Mouse (Mus musculus): ENCODE measurements around the gene Gm4756. TPM values are rescaled to one million over a fixed set of nuclear protein-coding genes. Genes with fewer than 3 reads are reported as not detected.
A peak's percentile ranks its signal among the peaks of the same experiment; 100 is the strongest.

Gm4756 gene
- polyA plus RNA-seq, 1 experiment from 2014 or later: 0.10 TPM

DNA sequence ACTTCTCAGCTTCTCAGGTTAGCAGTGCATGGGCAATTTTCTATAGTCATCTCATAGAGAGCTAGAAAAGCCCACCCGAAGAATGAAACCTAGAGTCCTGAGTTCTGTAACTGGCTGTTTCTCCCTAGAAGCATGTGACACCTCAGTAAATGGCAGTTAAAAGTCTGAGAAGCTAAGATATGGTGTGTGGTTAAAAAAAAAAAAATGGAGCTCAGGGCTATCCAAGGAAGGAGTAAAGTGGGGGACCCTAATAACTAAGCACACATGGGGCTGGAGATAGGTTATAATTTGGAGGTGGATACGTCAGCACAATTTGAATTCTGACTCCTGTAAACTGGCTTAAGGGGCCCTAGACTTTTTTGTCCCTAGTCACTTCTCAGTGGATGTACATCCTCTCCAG lies 66.4 kb downstream of the Gm4756 start:
- in situ Hi-C loops (cut with MboI; ENCODE audit: low pct_unique_long_range_greater_than_20kb): no loop called here

DNA sequence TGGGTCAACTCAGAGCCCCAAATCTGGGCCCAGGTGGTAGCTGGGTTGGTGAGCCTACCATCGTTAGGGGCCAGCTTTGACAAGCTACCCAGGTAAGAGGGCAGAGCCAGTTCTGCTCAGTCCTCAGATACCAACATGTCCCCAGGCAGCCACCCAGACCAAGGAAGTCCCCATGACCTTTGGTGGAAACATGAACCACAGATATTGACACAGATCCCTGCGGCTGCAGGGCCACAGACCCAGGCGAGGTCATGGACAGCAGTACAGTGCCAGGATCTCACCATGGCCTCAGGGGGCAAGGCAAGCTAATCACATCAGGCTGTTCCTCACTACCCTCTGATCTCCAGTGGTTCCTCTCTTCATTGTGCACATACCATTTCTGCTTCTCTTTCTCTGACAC lies 67.4 kb downstream of the Gm4756 start:
- DNase-seq (ENCODE audit: low read depth, low spot score): no peak
- POLR2A ChIA-PET: interaction anchor here (0.6 kb wide), 1 partner anchor 40 kb away, joined by 9 read pairs; no protein-coding TSS in a partner anchor
- CTCF ChIA-PET: no interaction called here
- ATAC-seq: no peak
- in situ Hi-C loops (cut with MboI; ENCODE audit: low pct_unique_long_range_greater_than_20kb): no loop called here
- H3K27me3 ChIP-seq: no peaks in the 10 kb centered on the region
- no peak for TF ChIP-seq CTCF (IDR thresholded peaks at IDR 0.05)

More for the DNA sequence above, 66.4 kb downstream of the Gm4756 start:
- POLR2A ChIA-PET: no interaction called here
- no peak for TF ChIP-seq CTCF (IDR thresholded peaks at IDR 0.05)
- no peak for ATAC-seq
- no peaks in the 10 kb centered on the region for H3K27me3 ChIP-seq
- CTCF ChIA-PET: no interaction called here
- no peak for DNase-seq (ENCODE audit: low read depth, low spot score)

DNA sequence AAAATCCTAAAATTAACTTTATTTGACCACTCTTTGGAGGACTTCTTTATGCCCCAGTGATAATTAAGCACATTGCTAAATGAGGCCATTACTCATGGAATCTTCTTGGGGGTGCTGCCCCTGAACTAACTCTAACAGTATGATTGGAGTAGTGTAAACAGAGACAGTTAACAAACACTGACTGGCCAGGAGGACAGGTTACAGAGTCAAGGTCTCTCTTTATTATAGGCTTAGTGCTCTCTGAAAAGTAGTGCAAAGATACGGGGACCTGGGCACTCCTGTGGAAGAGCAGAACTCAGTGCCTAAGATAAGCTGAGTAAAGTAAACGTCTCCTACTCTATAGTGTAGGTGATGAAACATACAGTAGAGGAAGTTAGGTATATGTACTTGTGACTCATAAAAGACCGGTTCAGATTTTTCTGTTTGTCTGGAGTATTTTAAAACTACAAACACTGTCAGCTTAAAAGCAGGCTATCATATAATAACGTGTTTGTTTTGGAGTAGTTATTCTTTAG lies 85.1 kb downstream of the Gm4756 start:
- in situ Hi-C loops (cut with MboI; ENCODE audit: low pct_unique_long_range_greater_than_20kb): no loop called here
- no peak for ATAC-seq
- POLR2A ChIA-PET: no interaction called here
- no peak for TF ChIP-seq CTCF (IDR thresholded peaks at IDR 0.05)
- DNase-seq (ENCODE audit: low read depth, low spot score): no peak
- CTCF ChIA-PET: no interaction called here
- no peaks in the 10 kb centered on the region for H3K27me3 ChIP-seq

DNA sequence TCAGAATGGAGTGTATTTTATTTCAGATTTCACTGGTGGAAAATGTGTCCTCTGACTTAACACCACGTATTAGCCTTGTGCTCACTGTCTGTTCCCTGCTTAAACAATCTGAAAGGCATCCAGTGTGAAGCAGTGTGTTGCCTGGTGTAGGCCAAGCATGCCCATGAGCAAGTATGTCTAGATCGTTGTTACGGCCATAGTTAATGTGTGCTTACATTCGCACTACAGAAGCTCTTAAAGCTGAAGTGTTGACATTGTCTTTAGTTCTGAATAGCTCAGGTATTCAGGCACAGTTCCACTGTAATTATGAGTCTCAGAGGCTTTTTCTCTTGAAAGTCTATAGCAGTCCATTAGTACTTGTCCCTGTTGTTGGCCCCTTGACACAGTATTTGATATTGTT lies 95.1 kb downstream of the Gm4756 start:
- in situ Hi-C loops (cut with MboI; ENCODE audit: low pct_unique_long_range_greater_than_20kb): no loop called here
- DNase-seq (ENCODE audit: low read depth, low spot score) (no peak), ATAC-seq (no peak)
- POLR2A ChIA-PET: no interaction called here
- H3K27me3 ChIP-seq: no peaks in the 10 kb centered on the region
- CTCF ChIA-PET: no interaction called here
- no peak for TF ChIP-seq CTCF (IDR thresholded peaks at IDR 0.05)

DNA sequence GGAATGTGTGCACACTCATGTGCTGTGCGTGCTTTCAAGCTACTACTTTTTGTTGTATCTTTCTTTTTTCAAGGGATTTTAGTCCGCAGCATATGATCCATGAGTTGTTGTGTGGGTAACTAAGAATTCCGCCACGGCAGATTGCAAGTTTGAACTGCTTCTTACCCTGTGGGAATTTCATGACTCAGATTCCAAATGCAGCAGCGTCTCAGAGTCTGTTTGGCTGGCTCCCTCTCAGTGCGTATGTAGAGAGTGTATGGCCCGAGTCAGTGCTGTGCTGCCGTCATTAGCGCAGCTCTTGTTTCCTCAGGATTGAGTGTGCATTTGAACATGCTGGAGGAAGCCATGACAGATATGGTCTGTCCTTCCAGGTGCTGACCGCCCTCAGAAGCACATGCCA lies 110.9 kb downstream of the Gm4756 start:
- in situ Hi-C loops (cut with MboI; ENCODE audit: low pct_unique_long_range_greater_than_20kb): no loop called here
- H3K27me3 ChIP-seq: no peaks in the 10 kb centered on the region
- TF ChIP-seq CTCF (IDR thresholded peaks at IDR 0.05): no peak
- no peak for ATAC-seq
- DNase-seq (ENCODE audit: low read depth, low spot score): no peak
- POLR2A ChIA-PET: no interaction called here
- CTCF ChIA-PET: no interaction called here

DNA sequence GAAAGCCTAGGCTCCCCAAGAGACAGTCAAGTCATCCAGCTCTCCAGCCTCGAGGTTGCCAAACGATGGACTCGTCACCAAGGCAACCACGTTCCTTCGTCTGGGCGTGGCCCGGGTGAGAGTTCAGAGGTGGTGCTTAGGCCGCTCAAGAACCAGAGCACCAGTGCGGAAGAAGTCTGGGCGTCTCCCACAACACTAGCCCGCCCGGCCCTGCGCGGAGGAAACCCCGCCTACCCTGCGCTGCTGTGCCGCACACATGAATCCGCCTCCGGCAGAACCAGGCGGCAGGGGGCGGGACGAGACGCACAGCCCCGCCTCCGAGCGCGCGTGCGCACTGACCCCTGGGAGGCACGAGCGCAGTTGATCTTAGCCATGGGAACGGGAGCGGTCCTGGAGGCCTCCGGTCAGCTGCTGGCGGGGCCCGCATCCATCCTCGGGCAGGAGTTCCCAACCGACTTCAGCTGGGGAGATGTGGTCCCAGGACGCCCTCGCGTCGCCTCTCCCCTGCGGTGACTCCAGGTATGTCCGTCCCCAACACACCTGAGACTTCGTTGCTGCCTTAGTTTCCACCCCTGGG lies 113.4 kb downstream of the Gm4756 start, which contains the start of gene Pcnx4:
TSS of gene Pcnx4 (plus strand) at position 363 of the 577 bp plus-strand sequence.
- no peak for TF ChIP-seq CTCF (IDR thresholded peaks at IDR 0.05)
- ATAC-seq: peak; percentile 98
- ChIA-PET POLR2A (no interaction called here), CTCF (no interaction called here)
- no peaks in the 10 kb centered on the region for H3K27me3 ChIP-seq
- in situ Hi-C loops (cut with MboI; ENCODE audit: low pct_unique_long_range_greater_than_20kb): no loop called here
- peak; percentile 34 for DNase-seq (ENCODE audit: low read depth, low spot score)

DNA sequence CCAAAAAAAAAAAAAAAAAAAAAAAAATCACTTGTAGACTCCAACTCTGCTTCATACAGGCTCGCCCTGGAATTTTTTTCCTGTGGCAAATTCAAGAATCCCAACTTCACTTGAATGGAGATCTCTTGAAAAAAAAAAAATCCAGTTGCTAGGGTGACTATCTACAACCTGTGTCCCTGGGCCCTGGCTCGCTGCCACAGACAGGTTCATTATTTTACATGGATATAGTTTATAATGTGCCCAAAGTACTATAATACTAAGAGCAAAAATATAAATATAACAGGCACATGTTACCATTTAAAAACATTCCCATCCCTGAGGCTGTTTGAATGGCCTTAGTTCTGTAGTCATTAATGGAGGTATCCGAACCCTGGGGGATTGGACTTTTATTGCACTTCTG lies 113.9 kb downstream of the Gm4756 start:
- no peak for DNase-seq (ENCODE audit: low read depth, low spot score)
- ChIA-PET POLR2A (no interaction called here), CTCF (no interaction called here)
- TF ChIP-seq CTCF (IDR thresholded peaks at IDR 0.05): no peak
- in situ Hi-C loops (cut with MboI; ENCODE audit: low pct_unique_long_range_greater_than_20kb): no loop called here
- ATAC-seq: no peak
- peaks cover 2% of the 10 kb centered on the region for H3K27me3 ChIP-seq

DNA sequence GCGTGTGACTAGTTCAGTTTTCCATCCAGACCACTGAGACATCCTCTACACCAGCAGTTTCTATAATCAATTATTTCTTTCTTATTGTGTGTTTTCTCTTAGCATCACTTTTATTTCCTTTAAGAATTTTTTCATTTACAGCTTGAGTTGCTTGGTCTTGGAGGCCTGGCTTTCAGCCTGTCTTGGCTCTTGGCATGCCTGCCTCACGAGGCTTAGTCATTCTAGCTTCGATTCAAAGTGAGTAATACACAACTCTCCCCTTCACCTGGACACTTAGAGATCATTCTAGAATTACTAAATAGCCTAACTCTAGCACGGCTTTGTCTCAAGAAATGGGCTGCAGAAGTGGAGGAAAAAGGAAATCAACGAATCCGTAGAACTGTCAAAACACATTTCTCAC lies 115.5 kb downstream of the Gm4756 start:
- peaks cover 4% of the 10 kb centered on the region for H3K27me3 ChIP-seq
- in situ Hi-C loops (cut with MboI; ENCODE audit: low pct_unique_long_range_greater_than_20kb): no loop called here
- TF ChIP-seq CTCF (IDR thresholded peaks at IDR 0.05): no peak
- ChIA-PET CTCF (no interaction called here), POLR2A (no interaction called here)
- ATAC-seq (no peak), DNase-seq (ENCODE audit: low read depth, low spot score) (no peak)

DNA sequence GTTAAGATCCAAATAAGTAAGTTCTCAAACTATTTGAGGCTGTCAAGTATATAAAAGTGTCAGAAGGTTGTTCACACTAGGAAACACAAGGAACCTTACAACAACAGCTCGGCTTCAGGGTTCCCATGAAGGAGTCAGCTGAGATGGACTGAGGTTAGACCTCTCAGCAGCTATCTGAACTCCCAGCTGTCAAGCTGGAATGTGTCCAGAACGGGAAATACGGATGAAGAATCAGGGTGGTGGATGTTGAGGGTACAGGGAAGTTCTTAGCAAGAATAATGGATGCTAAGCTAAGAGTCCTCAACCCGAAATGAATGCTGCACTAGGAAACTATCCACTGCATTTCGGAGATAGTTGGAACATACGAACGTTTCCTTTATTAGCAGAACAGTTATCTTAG lies 117.2 kb downstream of the Gm4756 start:
- ChIA-PET CTCF (no interaction called here), POLR2A (no interaction called here)
- in situ Hi-C loops (cut with MboI; ENCODE audit: low pct_unique_long_range_greater_than_20kb): no loop called here
- DNase-seq (ENCODE audit: low read depth, low spot score) (no peak), ATAC-seq (no peak)
- H3K27me3 ChIP-seq: peaks cover 4% of the 10 kb centered on the region
- no peak for TF ChIP-seq CTCF (IDR thresholded peaks at IDR 0.05)

Other genes with a start within 250 kb of the Gm4756 start
- 15.0 TPM for gene Rtn1, start 240.6 kb downstream of the Gm4756 start, polyA plus RNA-seq (2021)
- gene Lrrc9, start 207.8 kb downstream of the Gm4756 start, polyA plus RNA-seq (2021): not detected
- gene Pcnx4, start 113.3 kb downstream of the Gm4756 start, polyA plus RNA-seq (2021): 18.0 TPM
- gene Dhrs7, start 15.2 kb upstream of the Gm4756 start, polyA plus RNA-seq (2021): 53.0 TPM
- gene Ppm1a, start 107.8 kb upstream of the Gm4756 start, polyA plus RNA-seq (2021): 131 TPM